Mouse (Mus musculus) urinary bladder, adult 2 months (tissue): ENCODE data around the gene Cela1. TPM values are rescaled to one million over a fixed set of nuclear protein-coding genes. Genes with fewer than 3 reads are reported as not detected.

ENCODE experiments used
- DNase-seq: peaks from one replicate; pipeline ENCODE4 v3.0.0; 2022; ENCODE audit warnings: low spot score
- polyA plus RNA-seq: library from polyadenylated mRNA; depleted of rRNA; stranded (reverse); fragments of >200 nt; gene quantifications from 2 replicates; pipeline ENCODE4 v1.2.3, GENCODE M21; 2012; rRNA removed

The Cela1 gene
- polyA plus RNA-seq, 1 experiment: 135 TPM

GRCm38 (mm10) chr15:100635851-100636645, 51.7 kb downstream of the Cela1 start:
- no peak for DNase-seq

GRCm38 (mm10) chr15:100635239-100635638, 52.5 kb downstream of the Cela1 start:
- DNase-seq: no peak

GRCm38 (mm10) chr15:100633341-100633740, 54.4 kb downstream of the Cela1 start:
- DNase-seq: no peak

- DNase-seq: no peak
Measured at GRCm38 (mm10) chr15:100632323-100632722, 55.4 kb downstream of the Cela1 start.

GRCm38 (mm10) chr15:100631454-100632170, 56.1 kb downstream of the Cela1 start:
- DNase-seq: no peak

GRCm38 (mm10) chr15:100630126-100630525, 57.6 kb downstream of the Cela1 start:
- no peak for DNase-seq

GRCm38 (mm10) chr15:100628797-100629196, 58.9 kb downstream of the Cela1 start:
- no peak for DNase-seq

GRCm38 (mm10) chr15:100627774-100628370, 59.8 kb downstream of the Cela1 start:
- no peak for DNase-seq

- DNase-seq: no peak
Measured at GRCm38 (mm10) chr15:100627287-100627686, 60.4 kb downstream of the Cela1 start.

- no peak for DNase-seq
Measured at GRCm38 (mm10) chr15:100624435-100624834, 63.3 kb downstream of the Cela1 start.

Other genes with a start within 250 kb of the Cela1 start
- gene Letmd1, start 218.9 kb downstream of the Cela1 start, polyA plus RNA-seq: 46.8 and 50.4 TPM in 2 replicates
- 3.2 and 3.8 TPM in 2 replicates for gene Csrnp2, start 192.4 kb downstream of the Cela1 start, polyA plus RNA-seq
- 14.4 and 15.4 TPM in 2 replicates for gene Tfcp2, start 135.9 kb downstream of the Cela1 start, polyA plus RNA-seq
- gene Pou6f1, start 87.9 kb downstream of the Cela1 start, polyA plus RNA-seq: 14.4 and 23.0 TPM in 2 replicates
- 255 and 281 TPM in 2 replicates for gene Dazap2, start 72.6 kb downstream of the Cela1 start, polyA plus RNA-seq
- gene Smagp, start 51.0 kb downstream of the Cela1 start, polyA plus RNA-seq: 65.7 and 67.6 TPM in 2 replicates
- gene Bin2, start 18.4 kb downstream of the Cela1 start, polyA plus RNA-seq: 6.5 and 6.6 TPM in 2 replicates
- gene Galnt6, start 41.5 kb upstream of the Cela1 start, polyA plus RNA-seq: 14.7 and 20.5 TPM in 2 replicates
- gene Slc4a8, start 73.8 kb upstream of the Cela1 start, polyA plus RNA-seq: 5.5 and 5.6 TPM in 2 replicates
- 0.41 and 0.48 TPM in 2 replicates for gene Scn8a, start 181.9 kb upstream of the Cela1 start, polyA plus RNA-seq